Mouse (Mus musculus): Measurements from ENCODE around the gene Slc44a4.

DNA sequence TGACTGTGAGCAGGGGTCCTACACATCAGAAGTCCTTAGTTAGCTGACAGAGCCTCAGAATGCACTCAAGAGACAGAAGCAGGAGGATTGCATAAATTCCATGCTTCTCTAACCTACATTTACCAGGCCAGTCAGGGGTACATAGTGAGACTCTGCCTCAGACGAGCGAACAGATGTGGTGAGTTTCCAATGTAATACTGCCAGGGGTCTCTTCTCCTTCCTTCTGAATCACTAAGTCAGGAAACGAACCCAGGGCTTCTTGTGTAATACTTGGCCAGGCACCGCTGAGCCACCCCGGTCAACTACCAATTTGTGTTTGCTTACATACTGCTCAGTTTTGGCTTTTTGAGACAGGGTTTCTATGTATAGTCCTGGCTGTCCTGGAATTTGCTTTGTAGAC, 26.3 kb upstream of the Slc44a4 start:
- TF ChIP-seq CTCF (IDR thresholded peaks at IDR 0.05; ENCODE audit: low read depth) (no peak), EP300 (IDR thresholded peaks at IDR 0.05; ENCODE audit: low read depth) (no peak)
